Mouse (Mus musculus): Measurements from ENCODE around the gene Agpat3. TPM values are rescaled to one million over a fixed set of nuclear protein-coding genes. Genes with fewer than 3 reads are reported as not detected.

The Agpat3 gene
- polyA plus RNA-seq, 2 experiments: 14.5 to 21.0 TPM

- Histone ChIP-seq H3K9ac (replicated peaks) (no peak overlapping the region), H3K9me3 (ENCODE audit: control insufficient read depth, low read length) (no peaks in the 10 kb centered on the region), H3K27ac (no peak overlapping the region), H3K36me3 (replicated peaks; ENCODE audit: control insufficient read depth, insufficient read depth, low read depth) (no peaks in the 10 kb centered on the region), H3K27me3 (ENCODE audit: control insufficient read depth, insufficient read depth, low read length) (no peaks in the 10 kb centered on the region), H3K4me1 (replicated peaks; ENCODE audit: control insufficient read depth in 2 of 2, insufficient read depth in 2 of 2, low read length in 1 of 2) (no peaks in the 10 kb centered on the region), H3K4me3 (ENCODE audit: insufficient read depth in 1 of 2, low read depth in 2 of 2, low read length in 2 of 2) (no peak overlapping the region), H3K4me2 (ENCODE audit: low read depth) (no peak overlapping the region)
- DNase-seq (ENCODE audit: low read depth in 3 of 3, low spot score in 3 of 3) (no peak), ATAC-seq (ENCODE audit: insufficient read depth) (no peak)
- WGBS (ENCODE audit: insufficient replicate concordance): 64% methylated on average over 4 of the region's 4 CpGs
- TF ChIP-seq EP300 (IDR thresholded peaks at IDR 0.05; ENCODE audit: low read depth): no peak
- TF ChIP-seq CTCF (IDR thresholded peaks at IDR 0.05; ENCODE audit: low read depth): no peak
These were observed 63.4 kb downstream of the Agpat3 start for GRCm38 (mm10) chr10:78288896-78289295.

GRCm38 (mm10) chr10:78288135-78288534 is 64.2 kb downstream of the Agpat3 start:
- no peak for DNase-seq (ENCODE audit: low read depth in 3 of 3, low spot score in 3 of 3)
- H3K27me3 ChIP-seq (ENCODE audit: control insufficient read depth, insufficient read depth, low read length): no peaks in the 10 kb centered on the region
- ATAC-seq (ENCODE audit: insufficient read depth): no peak
- H3K9ac ChIP-seq (replicated peaks): no peak overlapping the region
- WGBS (ENCODE audit: insufficient replicate concordance): 66% methylated on average over 5 of the region's 5 CpGs
- no peaks in the 10 kb centered on the region for H3K4me1 ChIP-seq (replicated peaks; ENCODE audit: control insufficient read depth in 2 of 2, insufficient read depth in 2 of 2, low read length in 1 of 2)
- no peak for TF ChIP-seq CTCF (IDR thresholded peaks at IDR 0.05; ENCODE audit: low read depth)
- H3K27ac ChIP-seq: no peak overlapping the region
- H3K36me3 ChIP-seq (replicated peaks; ENCODE audit: control insufficient read depth, insufficient read depth, low read depth): no peaks in the 10 kb centered on the region
- H3K4me3 ChIP-seq (ENCODE audit: insufficient read depth in 1 of 2, low read depth in 2 of 2, low read length in 2 of 2): no peak overlapping the region
- H3K4me2 ChIP-seq (ENCODE audit: low read depth): no peak overlapping the region
- H3K9me3 ChIP-seq (ENCODE audit: control insufficient read depth, low read length): no peaks in the 10 kb centered on the region

DNA sequence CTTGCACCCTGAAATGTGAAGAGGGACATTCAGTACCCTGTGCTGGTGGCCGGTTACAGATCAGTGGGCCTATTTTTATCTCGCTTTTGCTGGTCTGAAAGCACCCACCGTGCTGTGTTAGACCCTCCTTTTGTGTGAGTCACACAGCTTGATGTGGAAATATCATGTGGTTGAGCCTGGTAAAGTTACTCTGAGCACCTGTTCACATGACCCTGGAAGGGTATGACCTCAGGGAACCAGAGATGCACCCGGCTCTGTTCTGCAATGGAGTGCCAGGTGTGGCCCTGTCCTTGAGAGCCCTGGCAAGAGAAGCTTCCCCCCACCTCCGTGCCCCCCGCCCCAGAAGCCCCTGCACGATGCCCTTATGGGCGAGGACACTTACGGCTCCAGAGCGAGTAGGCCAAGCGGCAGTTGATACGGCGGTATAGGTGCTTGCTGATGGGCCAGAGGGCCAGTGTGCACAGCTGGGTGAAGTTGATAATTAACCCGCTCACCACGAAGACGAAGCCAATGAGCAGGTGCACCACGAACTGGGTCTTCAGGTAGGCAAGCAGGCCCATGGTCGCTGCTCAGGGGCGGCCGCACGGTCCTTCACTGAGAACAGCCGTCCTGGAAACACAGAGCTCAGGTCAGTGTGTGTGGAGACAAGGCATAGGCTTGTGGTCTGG is 64.7 kb downstream of the Agpat3 start:
- H3K9ac ChIP-seq (replicated peaks): no peak overlapping the region
- no peak overlapping the region for H3K4me2 ChIP-seq (ENCODE audit: low read depth)
- no peak overlapping the region for H3K4me3 ChIP-seq (ENCODE audit: insufficient read depth in 1 of 2, low read depth in 2 of 2, low read length in 2 of 2)
- 72% methylated on average over 22 of the region's 22 CpGs for WGBS (ENCODE audit: insufficient replicate concordance)
- H3K36me3 ChIP-seq (replicated peaks; ENCODE audit: control insufficient read depth, insufficient read depth, low read depth): no peaks in the 10 kb centered on the region
- no peak for TF ChIP-seq CTCF (IDR thresholded peaks at IDR 0.05; ENCODE audit: low read depth)
- no peak for TF ChIP-seq EP300 (IDR thresholded peaks at IDR 0.05; ENCODE audit: low read depth)
- ATAC-seq (ENCODE audit: insufficient read depth): 0 out of 2 replicates have a peak, but pooled peaks have one; percentile 14
- no peaks in the 10 kb centered on the region for H3K4me1 ChIP-seq (replicated peaks; ENCODE audit: control insufficient read depth in 2 of 2, insufficient read depth in 2 of 2, low read length in 1 of 2)
- no peaks in the 10 kb centered on the region for H3K27me3 ChIP-seq (ENCODE audit: control insufficient read depth, insufficient read depth, low read length)
- no peak for DNase-seq (ENCODE audit: low read depth in 3 of 3, low spot score in 3 of 3)
- no peak overlapping the region for H3K27ac ChIP-seq
- no peaks in the 10 kb centered on the region for H3K9me3 ChIP-seq (ENCODE audit: control insufficient read depth, low read length)

DNA sequence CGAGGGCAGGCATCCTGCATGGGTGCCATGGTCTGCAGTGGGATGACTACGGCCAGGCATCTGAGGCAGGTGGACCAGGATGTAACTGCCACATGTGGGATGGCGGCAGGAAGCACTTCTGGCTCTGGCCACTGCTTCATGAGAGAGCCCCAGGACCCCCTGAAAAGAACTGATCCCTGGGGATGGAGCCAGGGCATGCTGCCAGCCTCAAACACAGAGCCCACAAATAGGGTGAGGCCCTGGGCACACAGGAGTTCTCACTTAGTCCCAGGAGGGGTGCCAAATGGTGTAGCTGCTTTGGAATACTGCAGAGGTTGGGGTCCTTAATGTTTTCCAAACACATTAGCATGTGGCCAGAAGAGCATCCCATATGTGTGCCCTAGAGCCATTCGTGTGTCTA is 66.3 kb downstream of the Agpat3 start:
- DNase-seq (ENCODE audit: low read depth in 3 of 3, low spot score in 3 of 3) (no peak), ATAC-seq (ENCODE audit: insufficient read depth) (no peak)
- Histone ChIP-seq H3K36me3 (replicated peaks; ENCODE audit: control insufficient read depth, insufficient read depth, low read depth) (no peaks in the 10 kb centered on the region), H3K9ac (replicated peaks) (no peak overlapping the region), H3K4me1 (replicated peaks; ENCODE audit: control insufficient read depth in 2 of 2, insufficient read depth in 2 of 2, low read length in 1 of 2) (no peaks in the 10 kb centered on the region), H3K4me2 (ENCODE audit: low read depth) (no peak overlapping the region), H3K9me3 (ENCODE audit: control insufficient read depth, low read length) (no peaks in the 10 kb centered on the region), H3K27me3 (ENCODE audit: control insufficient read depth, insufficient read depth, low read length) (no peaks in the 10 kb centered on the region), H3K4me3 (ENCODE audit: insufficient read depth in 1 of 2, low read depth in 2 of 2, low read length in 2 of 2) (no peak overlapping the region), H3K27ac (no peak overlapping the region)
- WGBS (ENCODE audit: insufficient replicate concordance): 62% methylated on average over 4 of the region's 4 CpGs
- TF ChIP-seq CTCF (IDR thresholded peaks at IDR 0.05; ENCODE audit: low read depth) (no peak), EP300 (IDR thresholded peaks at IDR 0.05; ENCODE audit: low read depth) (no peak)

DNA sequence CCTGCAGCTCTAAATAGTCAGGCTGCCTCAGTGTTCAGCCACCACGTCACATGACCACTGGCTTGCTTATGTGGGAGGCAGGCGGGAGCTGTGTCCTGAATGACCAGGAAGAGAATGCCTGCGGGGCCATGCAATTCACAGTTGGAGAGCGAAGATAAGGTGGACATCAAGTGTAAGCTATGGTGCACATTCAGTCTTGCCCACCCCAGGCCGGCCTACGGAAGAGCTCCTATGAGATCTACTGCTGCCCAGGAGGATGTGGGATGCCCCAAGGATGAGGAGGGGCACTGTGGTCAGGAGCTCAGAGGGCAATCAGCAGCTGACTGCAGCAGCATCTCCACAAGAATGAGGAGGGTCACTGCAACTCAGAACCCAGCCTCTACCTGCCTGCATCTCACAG is 66.9 kb downstream of the Agpat3 start:
- Histone ChIP-seq H3K4me3 (ENCODE audit: insufficient read depth in 1 of 2, low read depth in 2 of 2, low read length in 2 of 2) (no peak overlapping the region), H3K27ac (no peak overlapping the region), H3K36me3 (replicated peaks; ENCODE audit: control insufficient read depth, insufficient read depth, low read depth) (no peaks in the 10 kb centered on the region), H3K9me3 (ENCODE audit: control insufficient read depth, low read length) (no peaks in the 10 kb centered on the region), H3K9ac (replicated peaks) (no peak overlapping the region), H3K4me2 (ENCODE audit: low read depth) (no peak overlapping the region), H3K27me3 (ENCODE audit: control insufficient read depth, insufficient read depth, low read length) (no peaks in the 10 kb centered on the region), H3K4me1 (replicated peaks; ENCODE audit: control insufficient read depth in 2 of 2, insufficient read depth in 2 of 2, low read length in 1 of 2) (no peaks in the 10 kb centered on the region)
- WGBS (ENCODE audit: insufficient replicate concordance): 34% methylated on average over 6 of the region's 6 CpGs
- no peak for TF ChIP-seq CTCF (IDR thresholded peaks at IDR 0.05; ENCODE audit: low read depth)
- no peak for TF ChIP-seq EP300 (IDR thresholded peaks at IDR 0.05; ENCODE audit: low read depth)
- ATAC-seq (ENCODE audit: insufficient read depth) (peak; percentile 21; the same call in 1 of the 2 replicates), DNase-seq (ENCODE audit: low read depth in 3 of 3, low spot score in 3 of 3) (no peak)
